Mouse (Mus musculus) forebrain, embryonic 12.5 days (tissue): ENCODE results near the gene Baz2b. TPM values are rescaled to one million over a fixed set of nuclear protein-coding genes. Genes with fewer than 3 reads are reported as not detected.
"Not testable (repeated sequence)": the region's sequence is repeated elsewhere in the genome, so short reads cannot be mapped to it uniquely, and the experiment has no call there.

Source experiments
- ATAC-seq: fragments of 200-750 bp; cut with Nextera tagmentation; 2 replicates; pipeline ENCODE4 v1.8.0; 2017; ENCODE audit warnings: moderate TSS enrichment; ENCODE audit not compliant: low FRiP score
- H3K27ac ChIP-seq: fragments of 300-500 bp; sonication (generic); 2 replicates; pipeline ENCODE4 v1.5.1; 2016; ENCODE audit warnings: mild to moderate bottlenecking
- H3K27me3 ChIP-seq: fragments of 300-500 bp; sonication (generic); 2 replicates; pipeline ENCODE4 v1.6.1; 2016; ENCODE audit warnings: mild to moderate bottlenecking
- H3K36me3 ChIP-seq: fragments of 300-500 bp; sonication (generic); replicated peaks from 2 replicates; pipeline ENCODE4 v1.6.1; 2016; ENCODE audit warnings: mild to moderate bottlenecking
- H3K4me1 ChIP-seq: fragments of 300-500 bp; sonication (generic); 2 replicates; pipeline ENCODE4 v1.6.1; 2016
- H3K4me2 ChIP-seq: fragments of 300-500 bp; sonication (generic); 2 replicates; pipeline ENCODE4 v1.6.1; 2016; ENCODE audit warnings: mild to moderate bottlenecking, moderate library complexity
- H3K4me3 ChIP-seq: fragments of 300-500 bp; sonication (generic); replicated peaks from 2 replicates; pipeline ENCODE4 v1.5.1; 2016; ENCODE audit warnings: mild to moderate bottlenecking
- H3K9ac ChIP-seq: fragments of 300-500 bp; sonication (generic); 2 replicates; pipeline ENCODE4 v1.6.1; 2016; ENCODE audit warnings: mild to moderate bottlenecking
- H3K9me3 ChIP-seq: fragments of 300-500 bp; sonication (generic); 2 replicates; pipeline ENCODE4 v1.6.1; 2016
- WGBS: fragments of 180-500 bp; shearing (Covaris S2); methylation state at CpG from one replicate; pipeline ENCODE4 v1.1.7; 2016; 5-methylcytosine and 5-hydroxymethylcytosine counted together
- polyA plus RNA-seq: library from polyadenylated mRNA; unstranded; fragments of >200 nt; fragmentation: Nextera tagmentation; extraction: Ambion mirVana; gene quantifications from 2 replicates; pipeline ENCODE4 v1.2.1, GENCODE M21; 2016

Gene Baz2b
- polyA plus RNA-seq, 1 experiment from 2014 or later, result 85.6 TPM

DNA sequence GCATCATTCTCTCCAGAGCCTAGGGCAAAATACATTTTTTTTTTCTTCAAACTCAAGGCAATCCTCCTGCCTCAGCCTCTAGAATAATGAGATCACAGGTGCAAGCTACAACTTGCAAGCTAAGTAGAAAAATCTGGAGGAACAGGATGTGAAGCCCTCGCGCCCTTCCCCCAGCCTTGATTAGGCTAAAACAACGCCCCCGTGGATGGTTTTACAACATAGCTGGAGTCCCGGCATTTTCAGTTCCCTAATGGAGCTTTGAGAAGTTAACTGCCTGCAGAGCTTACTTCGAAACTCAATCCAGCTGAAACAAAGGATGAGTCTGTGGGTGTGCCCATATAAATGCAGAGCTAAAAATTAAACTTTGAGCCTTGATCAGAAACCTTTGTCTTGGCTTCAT lies 319.9 kb downstream of the Baz2b start:
- Histone ChIP-seq H3K9me3 (no peaks in the 10 kb centered on the region), H3K4me3 (no peak overlapping the region), H3K9ac (no peak overlapping the region), H3K36me3 (peaks cover 19% of the 10 kb centered on the region; the same call in 1 of the 2 replicates), H3K27ac (no peak overlapping the region), H3K4me1 (no peaks in the 10 kb centered on the region), H3K4me2 (no peak overlapping the region), H3K27me3 (no peaks in the 10 kb centered on the region)
- 79% methylated on average over 6 of the region's 6 CpGs for WGBS
- ATAC-seq, result no peak

DNA sequence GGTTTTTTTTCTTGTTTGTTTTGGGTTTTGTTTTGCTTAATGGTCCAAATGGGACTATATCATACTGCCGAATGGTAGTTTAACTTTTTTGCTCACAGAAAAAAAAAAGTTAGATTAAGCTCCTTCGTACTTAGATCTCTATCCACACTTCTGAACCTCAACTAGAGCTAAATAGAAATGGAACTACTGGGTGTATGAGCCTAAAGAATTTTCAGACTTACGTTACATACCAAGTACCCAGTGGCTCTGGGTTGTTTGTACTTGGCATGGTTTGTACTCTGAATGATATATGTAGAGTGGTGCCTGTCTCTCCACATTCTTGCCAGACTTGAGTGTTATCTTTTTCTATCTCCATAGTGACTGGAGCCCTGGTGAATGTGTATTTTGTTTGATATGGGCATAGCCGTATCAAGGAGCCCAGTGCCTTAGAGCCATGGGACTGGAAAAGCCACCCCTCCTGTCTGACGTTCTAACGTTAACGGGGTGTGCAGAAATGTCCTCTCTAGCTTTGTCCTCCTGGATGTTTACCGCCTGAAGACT lies 326.8 kb downstream of the Baz2b start:
- Histone ChIP-seq H3K36me3 (no peaks in the 10 kb centered on the region), H3K4me1 (no peaks in the 10 kb centered on the region), H3K9me3 (no peaks in the 10 kb centered on the region), H3K4me3 (peak overlapping the region; percentile 71), H3K9ac (no peak overlapping the region), H3K4me2 (peak overlapping the region; percentile 80), H3K27me3 (no peaks in the 10 kb centered on the region), H3K27ac (no peak overlapping the region)
- peak; percentile 13 for ATAC-seq
- 77% methylated on average over 8 of the region's 8 CpGs for WGBS

DNA sequence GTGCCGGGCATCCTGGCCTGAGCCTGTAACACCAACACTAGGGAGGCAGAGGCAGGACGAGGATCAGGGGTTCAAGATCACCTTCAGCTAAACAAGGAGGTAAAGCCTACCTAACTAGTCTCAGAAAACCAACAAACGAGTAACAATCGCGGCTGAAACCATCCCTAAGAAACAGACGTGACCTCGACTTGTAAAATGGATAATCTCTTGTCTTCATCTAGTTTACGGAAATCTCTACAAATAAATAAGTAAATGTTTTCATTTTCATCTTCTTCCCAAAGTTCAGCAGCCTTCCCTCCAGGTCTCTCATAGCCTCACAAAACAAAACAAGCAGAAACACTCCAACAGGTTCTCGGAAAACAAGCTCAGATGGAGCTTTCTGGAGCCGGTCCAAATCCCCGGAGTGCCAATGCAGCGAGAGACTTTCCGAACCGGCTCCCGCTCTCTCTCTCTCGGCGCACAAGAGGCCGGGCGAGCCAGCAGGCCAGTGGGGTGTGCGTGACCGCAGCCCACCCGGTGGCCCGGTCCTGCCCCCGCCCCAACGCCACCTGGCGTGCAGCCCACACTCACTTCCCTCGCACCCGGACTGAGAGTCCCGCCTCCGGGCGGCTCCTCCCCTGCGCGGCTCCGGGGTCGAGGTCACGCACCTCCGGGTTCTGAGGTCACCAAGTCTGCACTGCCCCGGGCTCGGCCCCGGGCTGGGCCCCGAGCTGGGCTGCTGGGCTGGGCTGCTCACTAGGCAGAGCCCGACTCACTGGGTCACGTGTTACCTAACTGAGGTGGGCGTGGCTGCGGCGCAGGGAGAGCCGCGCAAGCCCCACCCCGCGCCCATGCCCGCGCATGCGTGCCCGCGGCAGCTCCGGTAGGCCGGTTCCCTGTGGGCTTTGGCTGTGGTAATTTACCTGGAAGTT lies 327.6 kb downstream of the Baz2b start, which contains the start of gene Wdsub1:
Wdsub1 (minus strand) TSS at position 761 of the 911 bp plus-strand sequence.
- Histone ChIP-seq H3K27me3 (no peaks in the 10 kb centered on the region), H3K4me1 (no peaks in the 10 kb centered on the region), H3K27ac (no peak within 1 kb of the TSS), H3K36me3 (no peaks in the 10 kb centered on the region), H3K9me3 (no peaks in the 10 kb centered on the region), H3K9ac (peak within 1 kb of the TSS; percentile 73), H3K4me3 (peak within 1 kb of the TSS; percentile 71), H3K4me2 (peak within 1 kb of the TSS; percentile 80)
- peak; percentile 97 for ATAC-seq
- 6% methylated on average over 57 of the region's 57 CpGs for WGBS

DNA sequence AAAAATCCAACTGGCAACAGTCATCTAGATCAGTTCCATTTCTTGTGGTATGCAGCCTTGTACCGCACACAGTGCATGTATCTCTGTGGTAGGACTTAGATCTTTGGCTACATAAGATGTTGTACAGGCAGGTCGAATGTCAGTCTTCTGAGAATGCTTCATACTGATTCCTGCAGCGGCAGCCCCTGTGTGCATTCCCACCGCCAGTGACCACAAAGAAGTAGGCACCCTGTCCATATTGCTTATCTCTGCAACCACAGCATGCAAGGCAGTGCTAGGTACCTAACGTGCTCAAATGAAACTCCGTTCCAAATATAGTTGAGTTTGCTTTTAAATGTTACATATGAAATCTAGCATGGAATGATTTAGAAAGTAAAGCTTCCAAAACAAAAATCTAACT lies 328.2 kb downstream of the Baz2b start:
- no peaks in the 10 kb centered on the region for H3K27me3 ChIP-seq
- 85% methylated on average over 6 of the region's 6 CpGs for WGBS
- H3K4me2 ChIP-seq, result peak overlapping the region; percentile 80
- H3K9ac ChIP-seq, result no peak overlapping the region
- H3K4me3 ChIP-seq, result peak overlapping the region; percentile 71
- no peak overlapping the region for H3K27ac ChIP-seq
- no peaks in the 10 kb centered on the region for H3K9me3 ChIP-seq
- H3K36me3 ChIP-seq, result no peaks in the 10 kb centered on the region
- H3K4me1 ChIP-seq, result no peaks in the 10 kb centered on the region
- ATAC-seq, result no peak

DNA sequence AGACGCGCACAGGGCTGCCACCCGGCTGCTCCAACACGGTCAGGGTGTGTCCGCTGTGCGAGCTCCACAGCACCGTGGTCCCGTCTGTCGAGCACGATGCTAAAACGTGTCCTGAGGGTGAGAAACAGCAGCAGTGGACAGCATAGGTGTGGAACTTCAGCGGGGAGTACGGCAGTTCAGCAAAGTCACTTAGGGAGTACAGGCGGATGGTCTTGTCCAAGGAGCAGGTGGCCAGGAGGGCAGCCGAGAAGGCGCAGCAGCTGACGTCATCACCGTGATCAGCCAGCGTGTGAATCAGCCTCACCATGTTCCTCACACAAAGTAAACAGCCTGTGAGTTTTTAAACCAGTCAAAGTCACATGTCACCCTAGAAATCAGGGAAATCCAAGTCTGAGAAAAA lies 331.4 kb downstream of the Baz2b start:
- no peak for ATAC-seq
- H3K4me1 ChIP-seq, result no peaks in the 10 kb centered on the region

DNA sequence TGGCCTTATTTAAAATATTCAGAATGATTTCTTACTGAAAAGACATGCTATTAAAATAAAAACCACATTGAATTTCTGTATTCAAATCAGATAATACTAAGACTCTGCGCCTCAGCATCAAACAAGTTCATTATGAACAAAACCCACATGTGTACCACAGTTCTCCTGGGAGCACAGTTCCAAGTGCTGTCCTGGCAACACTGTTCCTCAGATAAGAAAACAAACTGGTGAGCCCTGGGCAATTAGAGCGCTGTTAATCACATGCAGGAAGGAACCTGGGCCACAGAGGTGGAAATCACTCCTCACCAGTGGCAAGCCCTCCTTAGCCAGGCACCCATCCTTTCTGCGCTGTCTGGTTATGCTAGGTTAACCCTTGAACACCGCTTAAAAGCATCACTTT lies 332.3 kb downstream of the Baz2b start:
- ATAC-seq, result no peak
- H3K4me3 ChIP-seq, result no peak overlapping the region
- no peaks in the 10 kb centered on the region for H3K9me3 ChIP-seq
- H3K4me1 ChIP-seq, result no peaks in the 10 kb centered on the region
- H3K27me3 ChIP-seq, result no peaks in the 10 kb centered on the region
- 91% methylated on average over 4 of the region's 4 CpGs for WGBS
- no peak overlapping the region for H3K27ac ChIP-seq
- no peak overlapping the region for H3K9ac ChIP-seq
- H3K36me3 ChIP-seq, result peaks cover 2% of the 10 kb centered on the region; the same call in 1 of the 2 replicates
- H3K4me2 ChIP-seq, result no peak overlapping the region

More for the DNA sequence above, 331.4 kb downstream of the Baz2b start:
- no peaks in the 10 kb centered on the region; the same call in 1 of the 2 replicates for H3K36me3 ChIP-seq
- H3K27ac ChIP-seq, result no peak overlapping the region
- H3K9ac ChIP-seq, result no peak overlapping the region
- 82% methylated on average over 19 of the region's 19 CpGs for WGBS
- H3K4me3 ChIP-seq, result no peak overlapping the region
- no peaks in the 10 kb centered on the region for H3K27me3 ChIP-seq
- H3K9me3 ChIP-seq, result no peaks in the 10 kb centered on the region
- no peak overlapping the region for H3K4me2 ChIP-seq

DNA sequence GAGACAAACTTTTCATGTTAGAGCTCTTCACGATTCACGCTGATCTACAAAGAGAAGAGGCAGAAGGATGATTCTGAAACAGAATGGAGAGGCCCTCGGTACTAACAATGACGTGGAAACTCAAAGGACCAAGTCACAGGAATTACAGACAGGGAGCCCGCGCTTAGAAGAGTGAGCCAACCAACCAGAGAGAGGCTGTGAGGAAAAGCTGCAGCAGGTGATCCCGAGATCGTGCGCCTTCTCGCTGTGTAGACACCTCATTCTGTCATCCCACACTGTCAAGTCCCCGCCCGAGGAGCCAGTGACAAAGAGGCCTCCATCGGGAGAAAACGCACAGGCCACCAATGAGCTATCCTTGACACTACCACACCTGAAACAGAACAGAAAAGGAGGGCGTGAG lies 333.2 kb downstream of the Baz2b start:
- no peak overlapping the region for H3K9ac ChIP-seq
- H3K9me3 ChIP-seq, result no peaks in the 10 kb centered on the region
- WGBS, result 88% methylated on average over 15 of the region's 15 CpGs
- H3K4me1 ChIP-seq, result no peaks in the 10 kb centered on the region
- no peak overlapping the region for H3K27ac ChIP-seq
- ATAC-seq, result no peak
- H3K36me3 ChIP-seq, result peaks cover 8% of the 10 kb centered on the region
- H3K4me2 ChIP-seq, result no peak overlapping the region
- no peaks in the 10 kb centered on the region for H3K27me3 ChIP-seq
- no peak overlapping the region for H3K4me3 ChIP-seq

DNA sequence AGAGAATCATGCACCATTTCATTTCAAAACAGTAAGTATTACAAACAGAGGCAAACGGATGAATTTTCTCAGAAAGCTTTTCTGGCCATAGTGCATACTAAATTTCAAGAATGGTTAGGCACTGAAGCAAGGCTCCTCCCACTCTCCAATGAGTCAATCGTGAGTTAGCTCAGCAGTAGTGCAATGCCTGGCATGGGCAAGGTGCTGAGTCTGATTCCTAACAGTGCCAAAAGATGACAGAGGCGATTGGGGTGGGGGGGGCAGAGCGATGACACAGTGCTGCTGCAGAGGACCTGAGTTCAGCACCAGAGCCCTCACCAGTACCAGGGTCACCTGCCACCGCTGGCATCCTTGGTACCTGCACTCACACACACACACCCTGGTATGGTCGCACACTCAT lies 339.1 kb downstream of the Baz2b start:
- 85% methylated on average over 6 of the region's 6 CpGs for WGBS
- H3K4me2 ChIP-seq, result no peak overlapping the region

DNA sequence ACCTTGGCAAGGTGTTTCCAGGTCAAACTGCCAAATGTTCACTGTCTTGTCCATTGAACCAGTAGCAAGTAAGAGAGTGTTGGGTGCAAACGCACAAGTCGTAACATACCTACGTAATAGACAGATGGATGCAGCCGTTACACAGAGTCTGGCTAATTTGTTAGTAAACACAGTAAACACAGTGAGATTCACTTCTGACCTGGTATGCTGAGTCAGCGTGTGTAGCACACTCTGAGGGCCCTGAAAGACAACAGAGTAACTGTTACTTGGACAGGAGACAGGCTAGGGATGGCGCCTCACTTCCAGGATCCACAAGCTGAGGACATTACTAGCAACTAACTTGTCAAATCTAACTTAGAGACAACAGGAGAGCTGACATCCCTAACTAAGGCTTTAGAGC lies 347.0 kb downstream of the Baz2b start:
- H3K27ac ChIP-seq, result no peak overlapping the region
- no peaks in the 10 kb centered on the region for H3K27me3 ChIP-seq
- no peaks in the 10 kb centered on the region for H3K9me3 ChIP-seq
- H3K4me2 ChIP-seq, result no peak overlapping the region
- no peak overlapping the region for H3K4me3 ChIP-seq
- WGBS, result 92% methylated on average over 6 of the region's 6 CpGs
- H3K9ac ChIP-seq, result no peak overlapping the region
- H3K36me3 ChIP-seq, result 0 out of 2 replicates have a peak, but pooled peaks cover 2% of the 10 kb centered on the region
- H3K4me1 ChIP-seq, result peaks cover 10% of the 10 kb centered on the region
- no peak for ATAC-seq

More for the DNA sequence above, 339.1 kb downstream of the Baz2b start:
- ATAC-seq, result no peak
- Histone ChIP-seq H3K9me3 (no peaks in the 10 kb centered on the region), H3K36me3 (peaks cover 8% of the 10 kb centered on the region; the same call in 1 of the 2 replicates), H3K27ac (no peak overlapping the region), H3K4me3 (no peak overlapping the region), H3K9ac (no peak overlapping the region), H3K27me3 (no peaks in the 10 kb centered on the region), H3K4me1 (no peaks in the 10 kb centered on the region)

DNA sequence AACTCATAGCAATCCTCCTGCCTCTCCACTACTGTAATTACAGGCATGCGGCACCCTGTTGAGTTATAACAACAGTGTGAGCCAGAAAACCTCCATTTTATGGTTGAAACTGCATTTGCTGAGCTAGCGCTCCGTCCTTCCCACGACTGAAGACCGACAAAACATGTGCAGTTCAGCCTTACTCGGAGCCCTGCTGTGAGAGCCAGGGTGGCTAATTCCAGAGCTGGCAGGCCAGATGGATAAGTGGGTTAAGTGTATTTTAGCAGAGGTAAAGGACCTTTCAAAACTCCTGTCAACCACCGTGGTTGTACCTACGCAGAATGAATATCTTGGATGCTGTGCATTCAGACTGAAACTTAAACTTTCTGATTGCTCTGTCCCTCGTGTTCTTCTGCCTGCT lies 355.3 kb downstream of the Baz2b start:
- Histone ChIP-seq H3K4me2 (no peak overlapping the region), H3K27ac (no peak overlapping the region), H3K4me1 (peaks cover 6% of the 10 kb centered on the region), H3K9ac (no peak overlapping the region), H3K9me3 (no peaks in the 10 kb centered on the region), H3K4me3 (no peak overlapping the region), H3K36me3 (no peaks in the 10 kb centered on the region), H3K27me3 (no peaks in the 10 kb centered on the region)
- no peak for ATAC-seq
- WGBS, result 79% methylated on average over 9 of the region's 9 CpGs

DNA sequence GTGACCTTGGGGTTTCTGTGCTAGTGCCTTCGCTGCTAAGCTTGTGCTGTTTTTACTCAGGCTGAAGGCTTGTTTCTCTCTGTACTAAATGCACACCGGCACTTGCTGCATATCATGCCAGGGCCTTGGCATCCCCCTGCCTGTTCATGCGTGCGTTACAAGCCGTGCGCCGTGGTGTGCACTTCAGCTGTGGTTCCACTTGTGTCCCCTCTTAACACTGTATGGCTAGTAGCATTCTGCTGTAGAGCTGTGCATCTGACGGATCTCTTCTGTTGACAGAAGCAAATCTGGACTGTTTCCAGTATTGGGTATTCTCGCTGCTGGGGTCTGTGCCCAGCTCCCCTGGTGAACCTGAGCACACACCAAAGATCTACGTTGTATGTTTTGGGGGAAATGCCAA lies 356.1 kb downstream of the Baz2b start:
- Histone ChIP-seq H3K4me3 (no peak overlapping the region), H3K9me3 (no peaks in the 10 kb centered on the region), H3K4me1 (no peaks in the 10 kb centered on the region), H3K9ac (no peak overlapping the region), H3K27ac (no peak overlapping the region), H3K27me3 (no peaks in the 10 kb centered on the region), H3K36me3 (no peaks in the 10 kb centered on the region), H3K4me2 (no peak overlapping the region)
- WGBS, result 92% methylated on average over 10 of the region's 10 CpGs
- no peak for ATAC-seq

DNA sequence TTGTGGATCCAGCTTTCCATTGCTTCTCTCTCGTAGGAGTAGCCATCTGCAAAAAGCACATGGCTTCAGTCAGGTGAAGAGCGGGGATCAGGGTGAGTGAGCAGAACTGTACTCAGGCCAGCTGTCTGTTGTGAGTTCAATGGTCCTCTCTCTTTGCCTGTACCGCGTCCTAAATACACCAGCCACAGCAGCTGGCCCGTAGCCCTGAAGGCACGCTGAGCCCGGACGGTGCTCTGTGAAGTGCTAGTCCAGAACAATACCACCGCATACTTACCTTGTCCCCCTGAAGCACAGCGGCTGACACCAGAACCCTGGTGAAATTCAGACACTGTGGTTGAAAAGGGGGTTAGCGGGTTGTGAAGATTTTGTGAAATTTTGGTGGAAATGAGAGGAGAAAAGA lies 356.7 kb downstream of the Baz2b start:
- no peaks in the 10 kb centered on the region for H3K4me1 ChIP-seq
- H3K27me3 ChIP-seq, result no peaks in the 10 kb centered on the region
- WGBS, result 72% methylated on average over 11 of the region's 11 CpGs
- H3K9ac ChIP-seq, result no peak overlapping the region
- H3K36me3 ChIP-seq, result no peaks in the 10 kb centered on the region
- H3K27ac ChIP-seq, result no peak overlapping the region
- no peak for ATAC-seq
- no peaks in the 10 kb centered on the region for H3K9me3 ChIP-seq
- no peak overlapping the region for H3K4me2 ChIP-seq
- no peak overlapping the region for H3K4me3 ChIP-seq

DNA sequence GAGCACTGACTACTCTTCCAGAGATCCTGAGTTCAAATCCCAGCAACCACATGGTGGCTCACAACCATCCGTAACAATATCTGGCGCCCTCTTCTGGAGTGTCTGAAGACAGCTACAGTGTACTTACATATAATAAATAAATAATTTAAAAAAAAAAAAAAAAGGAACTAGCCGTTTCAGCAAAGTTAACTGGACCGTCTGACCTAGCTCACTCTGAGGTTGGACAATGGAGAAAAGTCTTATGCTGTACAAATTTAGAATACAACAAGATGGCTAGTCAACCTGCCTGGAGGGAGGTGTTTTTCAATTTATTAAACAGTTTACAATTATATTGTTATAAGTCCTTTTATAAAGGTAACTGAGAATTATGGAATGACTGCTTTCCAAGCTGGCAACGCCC lies 357.8 kb downstream of the Baz2b start:
- not testable (repeated sequence) for H3K4me3 ChIP-seq, H3K27me3 ChIP-seq, ATAC-seq, H3K4me1 ChIP-seq, H3K27ac ChIP-seq, H3K9me3 ChIP-seq, H3K4me2 ChIP-seq, H3K36me3 ChIP-seq, H3K9ac ChIP-seq
- 88% methylated on average over 5 of the region's 5 CpGs for WGBS
